Comparison of ENCODE assay signal across 9 mouse cellular contexts in genomic region chr11:68864544-68865189, GRCm38 (mm10). TPM values are rescaled to one million over a fixed set of nuclear protein-coding genes. Genes with fewer than 3 reads are reported as not detected.
A peak's percentile ranks its signal among the peaks of the same experiment; 100 is the strongest.
DNase-seq lines count a peak whose midpoint lies in the region; ATAC-seq and TF ChIP-seq lines count a peak whose summit lies in the region.
"Had no signal": no experiment of that assay in that cellular context is flagged by ENCODE, and none has a peak within 500 bp of the region (broad histone marks: within the 10 kb centered on the region; RNA-seq: fewer than 3 reads in every experiment).

No protein-coding gene starts in this region.

- no peak for ATAC-seq in neural tube, embryonic 15.5 days (ENCODE audit: low FRiP score)
- ATAC-seq in hindbrain, embryonic 16.5 days: no peak

- H3K4me2 ChIP-seq in neural tube, embryonic 15.5 days: no peak overlapping the region
- H3K4me2 ChIP-seq in hindbrain, embryonic 16.5 days (ENCODE audit: low read length): no peak overlapping the region
- H3K4me2 ChIP-seq: limb, embryonic 13.5 days had no signal

- no peaks in the 10 kb centered on the region for H3K27me3 ChIP-seq in kidney, adult 2 months (replicated peaks; ENCODE audit: control insufficient read depth, insufficient read depth, low read length)
- H3K27me3 ChIP-seq in neural tube, embryonic 15.5 days (replicated peaks): no peaks in the 10 kb centered on the region
- H3K27me3 ChIP-seq in hindbrain, embryonic 16.5 days (replicated peaks; ENCODE audit: control insufficient read depth, insufficient read depth, low read length): no peaks in the 10 kb centered on the region
- H3K27me3 ChIP-seq: limb, embryonic 13.5 days had no signal

- H3K36me3 ChIP-seq in kidney, adult 2 months (ENCODE audit: control insufficient read depth, insufficient read depth, low read length): no peaks in the 10 kb centered on the region
- H3K36me3 ChIP-seq in neural tube, embryonic 15.5 days: no peaks in the 10 kb centered on the region
- H3K36me3 ChIP-seq in hindbrain, embryonic 16.5 days (ENCODE audit: control insufficient read depth, insufficient read depth, low read length): no peaks in the 10 kb centered on the region
- H3K36me3 ChIP-seq: limb, embryonic 13.5 days had no signal

- no peak overlapping the region for H3K9ac ChIP-seq in neural tube, embryonic 15.5 days (replicated peaks)
- no peak overlapping the region for H3K9ac ChIP-seq in hindbrain, embryonic 16.5 days (ENCODE audit: low read depth, low read length)
- H3K9ac ChIP-seq: limb, embryonic 13.5 days had no signal

- no peak for TF ChIP-seq CTCF in kidney, adult 2 months (conservative IDR thresholded peaks at IDR 0.05; ENCODE audit: insufficient read depth, insufficient read length, low read depth, low read length)

- 15% methylated on average over 9 of the region's 9 CpGs for WGBS in kidney, adult 2 months
- 61% methylated on average over 9 of the region's 9 CpGs for WGBS in neural tube, embryonic 15.5 days
- 57% methylated on average over 9 of the region's 9 CpGs for WGBS in hindbrain, embryonic 16.5 days

- no peak for TF ChIP-seq POLR2A in kidney, adult 2 months (IDR thresholded peaks at IDR 0.05; ENCODE audit: low read depth, low read length)

- H3K27ac ChIP-seq in kidney, adult 2 months (ENCODE audit: insufficient read depth, low read depth, low read length): peak overlapping the region; percentile 68
- no peak overlapping the region for H3K27ac ChIP-seq in neural tube, embryonic 15.5 days (replicated peaks)
- H3K27ac ChIP-seq in hindbrain, embryonic 16.5 days (ENCODE audit: low read depth, low read length): no peak overlapping the region
- H3K27ac ChIP-seq: limb, embryonic 13.5 days had no signal

- peak; percentile 41 to 68 for DNase-seq in urinary bladder, postnatal 4 days (ENCODE audit: low spot score in 2 of 2)
- DNase-seq in urinary bladder, adult 2 months (ENCODE audit: low spot score): no peak
- peak; percentile 81 for DNase-seq in gastrocnemius, postnatal 14 days
- peak; percentile 99 for DNase-seq in kidney, adult 2 months
- peak; percentile 92 for DNase-seq in lung, postnatal 14 days
- no peak for DNase-seq in thymus, adult 18-20 months

- H3K4me1 ChIP-seq in kidney, adult 2 months (ENCODE audit: control insufficient read depth, insufficient read depth, low read length): peaks cover 23% of the 10 kb centered on the region
- H3K4me1 ChIP-seq in neural tube, embryonic 15.5 days: no peaks in the 10 kb centered on the region
- H3K4me1 ChIP-seq in hindbrain, embryonic 16.5 days (ENCODE audit: control insufficient read depth, insufficient read depth, low read depth, low read length): no peaks in the 10 kb centered on the region
- H3K4me1 ChIP-seq: limb, embryonic 13.5 days had no signal

- intact Hi-C loops in gastrocnemius, postnatal 14 days (cut with DNase I; ENCODE audit: low total_unique reads): no loop called here

- no peaks in the 10 kb centered on the region for H3K9me3 ChIP-seq in neural tube, embryonic 15.5 days (replicated peaks)
- no peaks in the 10 kb centered on the region for H3K9me3 ChIP-seq in hindbrain, embryonic 16.5 days (ENCODE audit: control insufficient read depth, low read length)
- H3K9me3 ChIP-seq: limb, embryonic 13.5 days had no signal

- H3K4me3 ChIP-seq in kidney, adult 2 months (ENCODE audit: insufficient read depth, low read depth, low read length): no peak overlapping the region
- H3K4me3 ChIP-seq in neural tube, embryonic 15.5 days (replicated peaks): no peak overlapping the region
- no peak overlapping the region for H3K4me3 ChIP-seq in hindbrain, embryonic 16.5 days (ENCODE audit: low read length)
- H3K4me3 ChIP-seq: limb, embryonic 13.5 days had no signal

RNA-seq across cellular contexts. Expression of gene Ndel1, which starts 7.0 kb away (rescaled TPM):
- 68.6 and 78.7 TPM in 2 replicates for polyA plus RNA-seq in urinary bladder, adult 2 months (2012; rRNA removed)
- 10 to 100 TPM; 54.3 to 61.1 TPM for total RNA-seq in gastrocnemius, postnatal 14 days (2021)
- polyA plus RNA-seq in kidney, adult 2 months (2012; rRNA removed): 88.9 and 104 TPM in 2 replicates
- 111 and 115 TPM in 2 replicates for polyA plus RNA-seq in neural tube, embryonic 15.5 days (2015; fragmentation: Nextera tagmentation; extraction: Ambion mirVana)
- polyA plus RNA-seq in hindbrain, embryonic 16.5 days (2015; fragmentation: Nextera tagmentation; extraction: Ambion mirVana): 109 and 112 TPM in 2 replicates

RNA-seq across cellular contexts. Expression of gene Rnf222, which starts 23.7 kb away (rescaled TPM):
- polyA plus RNA-seq in urinary bladder, adult 2 months (2012; rRNA removed): 0.01 TPM in 1 of 2 replicates, not detected in the other
- total RNA-seq in gastrocnemius, postnatal 14 days (2021): not detected
- polyA plus RNA-seq in kidney, adult 2 months (2012; rRNA removed): 0.07 and 0.13 TPM in 2 replicates
- polyA plus RNA-seq in neural tube, embryonic 15.5 days (2015; fragmentation: Nextera tagmentation; extraction: Ambion mirVana): not detected in 2 replicates
- 0.04 TPM in 1 of 2 replicates, not detected in the other for polyA plus RNA-seq in hindbrain, embryonic 16.5 days (2015; fragmentation: Nextera tagmentation; extraction: Ambion mirVana)

RNA-seq across cellular contexts. Expression of gene Rpl26, which starts 36.7 kb away (rescaled TPM):
- 3,701 and 3,960 TPM in 2 replicates for polyA plus RNA-seq in urinary bladder, adult 2 months (2012; rRNA removed)
- total RNA-seq in gastrocnemius, postnatal 14 days (2021): 100 to 1,000 TPM; 791 to 878 TPM
- polyA plus RNA-seq in kidney, adult 2 months (2012; rRNA removed): 1,040 and 1,128 TPM in 2 replicates
- polyA plus RNA-seq in neural tube, embryonic 15.5 days (2015; fragmentation: Nextera tagmentation; extraction: Ambion mirVana): 597 and 626 TPM in 2 replicates
- polyA plus RNA-seq in hindbrain, embryonic 16.5 days (2015; fragmentation: Nextera tagmentation; extraction: Ambion mirVana): 487 and 500 TPM in 2 replicates

Comparison
In these comparisons a context has a peak if more than half of its experiments do, and no peak if none do; other contexts are left out.
1. DNase-seq: peak in urinary bladder, postnatal 4 days (2 of 2), gastrocnemius, postnatal 14 days (single experiment), kidney, adult 2 months (single experiment) and lung, postnatal 14 days (single experiment); none in urinary bladder, adult 2 months (single experiment) and thymus, adult 18-20 months (0 of 2).